Mouse (Mus musculus) left cerebral cortex, adult 9 months (tissue): ENCODE measurements around the gene Shcbp1l.

Source experiments
- DNase-seq, 2 experiments: peaks; one replicate each; pipeline ENCODE4 v3.0.0; 2022; ENCODE audit warnings: low spot score in 2 of 2

The Shcbp1l gene

DNA sequence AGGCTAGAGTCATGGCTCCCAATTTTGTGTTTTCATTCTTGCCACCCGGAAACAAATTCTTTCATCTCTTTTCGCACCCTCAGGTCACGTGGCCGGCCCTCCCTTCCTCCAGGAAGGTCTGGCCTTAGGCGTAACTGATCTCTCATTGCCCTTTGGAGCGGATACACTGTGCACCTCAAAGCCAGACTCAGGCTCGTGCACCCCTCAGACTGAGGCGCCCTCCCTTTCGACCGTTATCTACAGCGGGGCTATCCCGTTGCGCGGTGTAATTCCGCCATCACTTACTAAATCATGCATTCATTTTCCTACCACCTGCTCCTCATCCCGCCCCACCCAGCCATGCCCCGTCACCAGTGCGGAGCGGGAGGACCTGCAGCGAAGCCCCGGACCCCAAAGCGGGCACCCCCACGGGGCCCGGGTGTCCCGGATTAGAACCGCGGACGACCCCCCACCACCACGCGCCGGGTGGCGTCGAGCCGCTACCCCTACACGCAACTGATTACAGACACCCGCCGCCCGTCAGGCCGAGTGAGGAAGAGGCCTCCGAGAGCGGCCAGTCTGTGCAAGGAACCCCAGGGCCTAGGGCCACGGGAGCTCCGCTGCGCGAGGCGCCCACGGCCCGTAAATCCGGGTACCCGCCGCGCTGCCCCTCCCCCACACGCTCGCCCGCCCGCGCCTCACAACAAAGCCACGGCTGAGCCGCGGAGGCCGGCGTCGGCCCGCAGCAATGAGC, 62.0 kb downstream of the Shcbp1l start:
- peak; percentile 36 to 39 for DNase-seq

- DNase-seq, result peak; percentile 92 to 98
Observed at GRCm38 (mm10) chr1:153487500-153487879, 62.5 kb downstream of the Shcbp1l start, which contains the start of gene Dhx9. TSS of gene Dhx9 (minus strand) at chr1:153487660.

- no peak for DNase-seq
Observed at GRCm38 (mm10) chr1:153489132-153489531, 64.2 kb downstream of the Shcbp1l start.

GRCm38 (mm10) chr1:153489540-153489939, 64.6 kb downstream of the Shcbp1l start:
- DNase-seq, result no peak

DNA sequence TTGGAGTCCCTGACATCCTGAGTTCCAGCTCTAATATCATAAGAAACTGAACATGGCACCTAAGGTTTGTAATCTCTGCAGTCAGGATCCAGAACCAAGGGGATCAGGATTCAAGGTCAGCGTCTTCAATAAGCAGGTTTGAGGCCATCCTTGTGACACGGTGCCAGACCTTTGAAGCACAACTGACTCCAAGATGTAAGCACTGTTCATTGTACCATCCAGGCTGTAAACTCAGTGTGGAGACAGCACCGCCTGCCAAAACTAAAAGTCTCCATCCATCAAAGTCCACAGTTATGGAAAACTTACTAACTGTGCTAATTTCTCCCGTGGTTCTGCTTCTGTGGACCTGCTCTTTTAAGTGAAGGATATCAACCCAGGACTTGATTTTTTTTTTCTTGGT, 65.0 kb downstream of the Shcbp1l start:
- no peak for DNase-seq

- DNase-seq, result no peak
Observed at GRCm38 (mm10) chr1:153491345-153491744, 66.4 kb downstream of the Shcbp1l start.

GRCm38 (mm10) chr1:153491822-153492221, 66.9 kb downstream of the Shcbp1l start:
- DNase-seq, result no peak

DNA sequence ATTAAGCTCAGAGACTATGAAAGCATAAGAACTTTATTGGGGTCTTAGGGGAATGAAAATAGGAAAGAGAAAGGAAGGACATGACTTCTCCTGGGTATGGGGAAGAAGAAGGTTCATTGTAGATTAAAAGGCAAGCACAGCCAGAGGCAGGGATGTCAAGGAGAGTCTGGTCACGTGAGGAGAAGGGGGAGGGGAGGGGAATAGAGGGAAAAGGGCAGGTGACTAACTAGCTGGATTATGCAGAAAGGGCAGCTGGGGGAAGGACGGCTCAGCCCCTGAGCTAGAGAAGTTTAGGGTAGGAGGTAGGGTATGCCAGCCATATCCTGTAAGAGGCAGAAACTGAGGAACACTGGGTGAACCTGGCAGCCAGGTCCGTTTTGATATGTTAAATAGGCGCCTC, 68.4 kb downstream of the Shcbp1l start:
- DNase-seq, result no peak

DNA sequence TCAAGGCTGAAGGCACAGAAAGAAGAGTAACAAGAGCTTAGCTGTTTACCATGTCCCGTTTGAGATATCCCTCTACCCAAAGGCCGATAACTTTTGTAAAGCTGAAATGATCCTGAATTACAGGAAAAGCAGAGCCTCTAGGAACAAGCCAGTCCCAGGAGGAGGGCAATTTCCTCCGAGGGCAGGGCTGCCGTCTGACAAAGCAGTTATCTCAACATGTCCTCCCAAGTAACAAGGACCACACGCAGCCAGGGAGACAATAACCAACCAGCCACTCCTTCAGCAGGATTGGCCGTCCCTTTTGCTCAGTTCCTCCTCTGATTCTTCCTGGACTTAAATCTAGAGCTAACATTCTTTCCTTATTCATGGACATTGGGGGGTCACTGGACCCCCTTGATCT, 69.0 kb downstream of the Shcbp1l start:
- no peak for DNase-seq

DNA sequence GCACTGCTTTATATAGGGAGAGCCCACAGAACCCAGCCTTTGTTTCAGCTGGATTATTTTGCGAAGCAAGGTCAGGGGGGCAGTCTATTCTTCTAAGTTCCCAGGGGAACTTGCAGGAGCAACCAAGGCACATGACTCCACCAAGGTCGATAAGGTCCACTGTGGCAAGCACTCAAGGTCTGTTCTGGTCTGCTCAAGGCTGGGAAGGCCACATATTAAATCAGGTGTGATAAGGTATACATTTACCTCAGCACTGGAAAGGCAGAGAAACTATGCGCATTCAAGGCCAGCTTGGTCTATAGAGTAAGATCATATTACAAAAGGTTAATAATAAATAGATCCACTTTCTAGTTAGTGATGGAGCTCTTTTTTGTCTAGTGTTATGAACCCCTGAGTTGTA, 71.1 kb downstream of the Shcbp1l start:
- DNase-seq, result no peak

GRCm38 (mm10) chr1:153500030-153500429, 75.1 kb downstream of the Shcbp1l start:
- DNase-seq, result no peak

GRCm38 (mm10) chr1:153501644-153502321, 76.8 kb downstream of the Shcbp1l start:
- DNase-seq, result no peak
